Mouse (Mus musculus) limb, embryonic 15.5 days (tissue): ENCODE measurements around the gene Fam129a. TPM values are rescaled to one million over a fixed set of nuclear protein-coding genes. Genes with fewer than 3 reads are reported as not detected.

ENCODE experiments used
- ATAC-seq: fragments of 200-750 bp; cut with Nextera tagmentation; 2 replicates; pipeline ENCODE4 v1.8.0; 2017; ENCODE audit warnings: low read depth, moderate TSS enrichment; ENCODE audit not compliant: insufficient number of reproducible peaks, low FRiP score, low TSS enrichment
- H3K27ac ChIP-seq: fragments of 300-500 bp; sonication (generic); 2 replicates; pipeline ENCODE4 v1.5.1; 2015; ENCODE audit warnings: moderate library complexity, mild to moderate bottlenecking, inconsistent platforms
- H3K27me3 ChIP-seq: fragments of 300-500 bp; sonication (generic); 2 replicates; pipeline ENCODE4 v1.6.1; 2015; ENCODE audit warnings: inconsistent platforms
- H3K36me3 ChIP-seq: fragments of 300-500 bp; sonication (generic); 2 replicates; pipeline ENCODE4 v1.6.1; 2015; ENCODE audit warnings: inconsistent platforms
- H3K4me1 ChIP-seq: fragments of 300-500 bp; sonication (generic); 2 replicates; pipeline ENCODE4 v1.6.1; 2015; ENCODE audit warnings: inconsistent platforms
- H3K4me2 ChIP-seq: fragments of 300-500 bp; sonication (generic); 2 replicates; pipeline ENCODE4 v1.6.1; 2015; ENCODE audit warnings: mild to moderate bottlenecking, inconsistent platforms
- H3K4me3 ChIP-seq: fragments of 300-500 bp; sonication (generic); 2 replicates; pipeline ENCODE4 v1.5.1; 2015; ENCODE audit warnings: mild to moderate bottlenecking, inconsistent platforms
- H3K9ac ChIP-seq: fragments of 300-500 bp; sonication (generic); 2 replicates; pipeline ENCODE4 v1.6.1; 2015; ENCODE audit warnings: inconsistent platforms
- H3K9me3 ChIP-seq: fragments of 300-500 bp; sonication (generic); 2 replicates; pipeline ENCODE4 v1.6.1; 2016; ENCODE audit warnings: inconsistent platforms
- WGBS: fragments of 180-500 bp; shearing (Covaris S2); methylation state at CpG from one replicate; pipeline ENCODE4 v1.1.7; 2015; 5-methylcytosine and 5-hydroxymethylcytosine counted together
- polyA plus RNA-seq: library from polyadenylated mRNA; unstranded; fragments of >200 nt; fragmentation: Nextera tagmentation; extraction: Ambion mirVana; gene quantifications from 2 replicates; pipeline ENCODE4 v1.2.1, GENCODE M21; 2015

Fam129a gene
- polyA plus RNA-seq, 1 experiment from 2014 or later: 24.2 TPM

- no peak overlapping the region for H3K4me3 ChIP-seq
- H3K4me2 ChIP-seq: no peak overlapping the region
- no peak overlapping the region for H3K27ac ChIP-seq
- H3K9ac ChIP-seq: no peak overlapping the region
- no peaks in the 10 kb centered on the region for H3K27me3 ChIP-seq
- ATAC-seq: no peak
- WGBS: 58% methylated on average over 11 of the region's 11 CpGs
- 0 out of 2 replicates have a peak, but pooled peaks cover 3% of the 10 kb centered on the region for H3K9me3 ChIP-seq
- no peaks in the 10 kb centered on the region for H3K36me3 ChIP-seq
- peaks cover 12% of the 10 kb centered on the region for H3K4me1 ChIP-seq
These were observed 60.8 kb downstream of the Fam129a start for GRCm38 (mm10) chr1:151631703-151632294.

- WGBS: 90% methylated on average over 7 of the region's 7 CpGs
- Histone ChIP-seq H3K9ac (no peak overlapping the region), H3K4me3 (no peak overlapping the region), H3K27ac (no peak overlapping the region), H3K4me2 (no peak overlapping the region), H3K36me3 (no peaks in the 10 kb centered on the region), H3K27me3 (no peaks in the 10 kb centered on the region), H3K4me1 (peaks cover 8% of the 10 kb centered on the region; the same call in 1 of the 2 replicates), H3K9me3 (0 out of 2 replicates have a peak, but pooled peaks cover 3% of the 10 kb centered on the region)
- ATAC-seq: no peak
These were observed 61.8 kb downstream of the Fam129a start for GRCm38 (mm10) chr1:151632567-151633356.

- no peaks in the 10 kb centered on the region for H3K27me3 ChIP-seq
- peaks cover 4% of the 10 kb centered on the region; the same call in 1 of the 2 replicates for H3K4me1 ChIP-seq
- peaks cover 6% of the 10 kb centered on the region; the same call in 1 of the 2 replicates for H3K36me3 ChIP-seq
- H3K4me3 ChIP-seq: no peak overlapping the region
- WGBS: 82% methylated on average over 3 of the region's 3 CpGs
- no peak overlapping the region for H3K27ac ChIP-seq
- no peak overlapping the region for H3K9ac ChIP-seq
- no peak for ATAC-seq
- 0 out of 2 replicates have a peak, but pooled peaks cover 3% of the 10 kb centered on the region for H3K9me3 ChIP-seq
- no peak overlapping the region for H3K4me2 ChIP-seq
These were observed 65.7 kb downstream of the Fam129a start for GRCm38 (mm10) chr1:151636637-151637036.

GRCm38 (mm10) chr1:151637351-151637922 lies 66.5 kb downstream of the Fam129a start:
- WGBS: 85% methylated on average over 9 of the region's 9 CpGs
- no peak for ATAC-seq
- H3K9ac ChIP-seq: no peak overlapping the region

DNA sequence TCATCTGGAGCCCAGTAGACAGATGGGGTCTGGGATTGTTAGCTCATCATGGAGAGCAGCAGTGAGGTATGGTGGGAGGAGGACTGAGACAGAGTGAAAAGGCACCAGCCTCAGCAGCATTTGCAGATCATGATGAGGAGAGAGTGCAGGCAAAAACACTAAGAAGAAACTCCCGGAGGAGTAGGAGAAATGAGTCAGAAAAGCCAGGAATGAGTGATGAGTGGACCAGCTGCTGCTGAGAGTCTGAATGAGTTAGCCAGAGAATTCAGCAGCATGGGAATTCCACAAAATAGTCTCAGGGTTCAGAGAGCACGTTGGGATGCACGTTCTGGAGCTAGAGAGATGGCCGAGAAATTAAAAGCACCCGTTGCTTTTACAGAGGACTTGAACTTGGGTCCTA lies 67.4 kb downstream of the Fam129a start:
- Histone ChIP-seq H3K4me3 (no peak overlapping the region), H3K4me1 (no peaks in the 10 kb centered on the region), H3K36me3 (peaks cover 6% of the 10 kb centered on the region; the same call in 1 of the 2 replicates), H3K4me2 (no peak overlapping the region), H3K27me3 (no peaks in the 10 kb centered on the region), H3K9ac (no peak overlapping the region), H3K27ac (no peak overlapping the region), H3K9me3 (no peaks in the 10 kb centered on the region)
- ATAC-seq: no peak
- WGBS: 67% methylated on average over 5 of the region's 5 CpGs

More at GRCm38 (mm10) chr1:151637351-151637922, 66.5 kb downstream of the Fam129a start:
- no peak overlapping the region for H3K4me3 ChIP-seq
- no peaks in the 10 kb centered on the region for H3K4me1 ChIP-seq
- H3K27ac ChIP-seq: no peak overlapping the region
- peaks cover 6% of the 10 kb centered on the region; the same call in 1 of the 2 replicates for H3K36me3 ChIP-seq
- no peak overlapping the region for H3K4me2 ChIP-seq
- 0 out of 2 replicates have a peak, but pooled peaks cover 2% of the 10 kb centered on the region for H3K9me3 ChIP-seq
- no peaks in the 10 kb centered on the region for H3K27me3 ChIP-seq

DNA sequence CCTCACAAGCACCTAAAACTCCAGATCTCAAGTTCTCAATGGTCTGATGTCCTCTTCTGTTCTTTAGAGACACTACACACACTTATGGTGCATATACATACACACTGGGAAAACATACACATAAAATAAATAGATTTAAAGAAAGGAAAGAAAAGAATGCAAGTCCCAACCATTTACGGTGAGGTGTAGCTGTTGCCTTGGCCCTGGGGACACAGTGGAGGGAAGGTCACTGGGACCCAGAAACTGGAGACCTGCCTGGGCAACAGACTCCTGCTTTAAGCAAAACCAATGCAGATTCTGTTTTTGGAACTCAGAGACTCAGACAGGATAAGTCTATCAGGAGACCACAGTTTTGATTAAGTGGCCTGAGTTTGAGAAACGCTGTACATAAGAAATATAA lies 67.8 kb downstream of the Fam129a start:
- H3K9me3 ChIP-seq: no peaks in the 10 kb centered on the region
- ATAC-seq: no peak
- H3K27me3 ChIP-seq: no peaks in the 10 kb centered on the region
- no peaks in the 10 kb centered on the region for H3K4me1 ChIP-seq
- H3K4me3 ChIP-seq: no peak overlapping the region
- WGBS: 83% methylated on average over 2 of the region's 2 CpGs
- no peak overlapping the region for H3K9ac ChIP-seq
- no peak overlapping the region for H3K4me2 ChIP-seq
- peaks cover 6% of the 10 kb centered on the region; the same call in 1 of the 2 replicates for H3K36me3 ChIP-seq
- H3K27ac ChIP-seq: no peak overlapping the region

DNA sequence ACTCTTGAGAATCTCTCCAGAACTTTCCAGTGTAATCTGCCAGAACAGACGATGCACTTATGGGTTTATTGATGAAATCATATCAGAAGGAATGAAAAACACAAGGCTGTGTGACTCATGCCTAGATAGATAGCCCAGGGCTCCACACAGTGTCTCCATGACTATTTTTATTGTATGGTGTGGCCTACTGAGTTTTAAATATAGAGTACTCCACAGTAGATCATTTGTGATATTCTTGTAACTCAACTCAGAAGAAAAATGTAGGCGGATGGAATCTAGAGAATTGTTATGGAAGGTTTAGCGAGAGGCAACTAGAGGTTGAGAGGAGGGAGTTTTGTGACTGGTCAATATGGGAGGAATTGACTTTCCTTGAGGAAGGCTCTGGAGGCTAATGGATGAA lies 75.4 kb downstream of the Fam129a start:
- no peak for ATAC-seq
- Histone ChIP-seq H3K36me3 (no peaks in the 10 kb centered on the region), H3K4me3 (no peak overlapping the region), H3K27me3 (no peaks in the 10 kb centered on the region), H3K4me1 (no peaks in the 10 kb centered on the region), H3K27ac (no peak overlapping the region), H3K9ac (no peak overlapping the region), H3K4me2 (no peak overlapping the region), H3K9me3 (no peaks in the 10 kb centered on the region)
- 81% methylated on average over 3 of the region's 3 CpGs for WGBS

DNA sequence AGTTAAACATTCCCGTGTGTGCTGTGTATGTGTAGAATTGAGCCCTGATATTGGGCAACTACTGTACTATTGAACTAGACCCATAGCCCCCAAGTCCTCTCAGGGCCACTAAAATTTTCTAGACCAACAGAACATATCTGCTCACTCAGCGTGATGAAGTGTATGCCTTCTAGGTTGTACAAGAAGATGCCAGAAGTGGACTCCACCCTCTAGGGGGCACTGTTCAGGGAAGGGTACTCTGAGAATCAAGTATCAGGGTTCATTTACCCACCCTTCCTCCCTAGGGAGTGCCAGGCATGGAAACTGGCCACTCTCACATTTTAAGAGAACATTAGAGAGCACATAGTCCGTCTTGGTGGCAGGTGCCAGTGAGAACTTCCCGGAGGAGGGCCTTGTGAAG lies 77.1 kb downstream of the Fam129a start:
- 84% methylated on average over 4 of the region's 4 CpGs for WGBS
- H3K9ac ChIP-seq: no peak overlapping the region
- ATAC-seq: no peak
- no peaks in the 10 kb centered on the region for H3K9me3 ChIP-seq
- no peak overlapping the region for H3K27ac ChIP-seq
- H3K4me1 ChIP-seq: no peaks in the 10 kb centered on the region
- no peak overlapping the region for H3K4me3 ChIP-seq
- no peak overlapping the region for H3K4me2 ChIP-seq
- no peaks in the 10 kb centered on the region for H3K27me3 ChIP-seq
- H3K36me3 ChIP-seq: no peaks in the 10 kb centered on the region

DNA sequence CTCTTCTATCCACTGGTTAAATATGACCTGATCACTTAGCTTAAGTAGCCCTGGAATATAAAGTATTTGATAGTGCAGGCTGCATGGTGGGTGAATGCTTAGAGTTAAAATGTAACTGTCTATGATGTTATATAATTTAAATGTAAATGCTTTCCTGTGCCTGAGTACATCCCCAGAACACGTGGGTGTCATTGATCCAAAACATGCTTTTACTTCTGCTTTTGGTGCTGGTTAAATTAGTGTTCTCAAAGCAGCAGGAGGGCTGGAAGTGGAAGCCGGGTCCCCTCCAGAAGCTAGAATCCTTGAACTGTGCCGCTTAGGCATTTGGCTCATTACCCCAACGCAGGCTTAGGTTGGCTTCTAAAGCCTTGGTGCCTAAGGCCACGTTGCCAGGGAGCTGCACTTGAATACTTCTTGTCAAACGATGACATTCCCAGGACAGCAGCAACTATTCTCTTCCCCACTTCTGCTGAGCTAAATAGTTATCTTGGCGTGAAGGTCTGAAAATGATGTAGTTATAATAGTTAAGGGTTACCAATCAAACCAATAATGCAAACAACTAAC lies 86.1 kb downstream of the Fam129a start:
- Histone ChIP-seq H3K9ac (no peak overlapping the region), H3K9me3 (no peaks in the 10 kb centered on the region), H3K4me2 (no peak overlapping the region), H3K36me3 (no peaks in the 10 kb centered on the region), H3K27ac (no peak overlapping the region), H3K4me3 (no peak overlapping the region), H3K4me1 (peaks cover 3% of the 10 kb centered on the region; the same call in 1 of the 2 replicates), H3K27me3 (no peaks in the 10 kb centered on the region)
- ATAC-seq: no peak
- WGBS: 43% methylated on average over 7 of the region's 7 CpGs

DNA sequence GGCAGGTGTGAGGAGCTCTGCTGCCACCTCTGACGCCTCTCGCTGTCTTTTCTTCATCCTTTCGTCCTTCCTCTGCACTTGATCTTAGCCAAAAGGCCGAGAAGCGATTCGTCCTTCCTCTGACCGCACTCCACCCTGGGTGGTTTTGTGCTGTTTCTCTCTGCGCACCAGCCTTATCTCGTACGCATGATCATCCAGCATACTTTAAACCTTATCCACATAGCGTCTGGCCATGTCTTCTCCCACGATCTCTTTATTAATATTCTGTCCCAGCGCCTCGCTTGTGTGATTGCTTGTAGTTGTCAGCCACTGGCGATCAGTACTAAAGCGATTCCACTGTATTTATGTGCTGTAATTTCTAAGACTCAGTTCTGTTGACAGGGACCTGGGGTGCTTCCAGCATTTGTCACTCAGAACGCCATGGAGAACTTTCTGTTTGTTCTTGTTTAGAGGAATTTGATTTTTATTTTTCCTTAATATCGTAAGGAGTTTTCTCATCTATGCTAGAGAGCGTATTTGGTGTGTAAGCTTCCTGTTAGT lies 87.4 kb downstream of the Fam129a start:
- H3K4me2 ChIP-seq: no peak overlapping the region
- H3K36me3 ChIP-seq: no peaks in the 10 kb centered on the region
- no peak overlapping the region for H3K27ac ChIP-seq
- no peak overlapping the region for H3K9ac ChIP-seq
- no peak overlapping the region for H3K4me3 ChIP-seq
- no peaks in the 10 kb centered on the region for H3K27me3 ChIP-seq
- no peaks in the 10 kb centered on the region for H3K9me3 ChIP-seq
- H3K4me1 ChIP-seq: peaks cover 3% of the 10 kb centered on the region; the same call in 1 of the 2 replicates
- WGBS: 78% methylated on average over 19 of the region's 19 CpGs
- no peak for ATAC-seq

GRCm38 (mm10) chr1:151659636-151660035 lies 88.7 kb downstream of the Fam129a start:
- H3K4me1 ChIP-seq: peaks cover 3% of the 10 kb centered on the region; the same call in 1 of the 2 replicates
- 77% methylated on average over 8 of the region's 8 CpGs for WGBS
- H3K36me3 ChIP-seq: no peaks in the 10 kb centered on the region
- no peaks in the 10 kb centered on the region for H3K9me3 ChIP-seq
- no peak overlapping the region for H3K27ac ChIP-seq
- H3K9ac ChIP-seq: no peak overlapping the region
- H3K4me3 ChIP-seq: no peak overlapping the region
- H3K4me2 ChIP-seq: no peak overlapping the region
- H3K27me3 ChIP-seq: no peaks in the 10 kb centered on the region
- no peak for ATAC-seq
